Mouse (Mus musculus) retina, postnatal 7 days (tissue): Measurements from ENCODE around the gene Shisa3.

ENCODE experiments used
- DNase-seq: peaks from one replicate; pipeline ENCODE4 v3.0.0-alpha.2; 2012; ENCODE audit warnings: low read depth, low spot score

The Shisa3 gene

GRCm38 (mm10) chr5:67633138-67633782 is 25.6 kb downstream of the Shisa3 start:
- no peak for DNase-seq

- DNase-seq: no peak
Measured at GRCm38 (mm10) chr5:67633831-67634268, 26.2 kb downstream of the Shisa3 start.

- DNase-seq: no peak
Measured at GRCm38 (mm10) chr5:67634339-67634738, 26.7 kb downstream of the Shisa3 start.

GRCm38 (mm10) chr5:67640596-67641312 is 33.1 kb downstream of the Shisa3 start:
- DNase-seq: no peak

- no peak for DNase-seq
Measured at GRCm38 (mm10) chr5:67641406-67642120, 33.9 kb downstream of the Shisa3 start.

- DNase-seq: no peak
Measured at GRCm38 (mm10) chr5:67643537-67644255, 36.0 kb downstream of the Shisa3 start.

- no peak for DNase-seq
Measured at GRCm38 (mm10) chr5:67646756-67647529, 39.3 kb downstream of the Shisa3 start.

GRCm38 (mm10) chr5:67647568-67647967 is 39.9 kb downstream of the Shisa3 start:
- DNase-seq: no peak

- DNase-seq: no peak
Measured at GRCm38 (mm10) chr5:67649156-67649555, 41.5 kb downstream of the Shisa3 start.

- no peak for DNase-seq
Measured at GRCm38 (mm10) chr5:67650021-67650420, 42.3 kb downstream of the Shisa3 start.

- no peak for DNase-seq
Measured at GRCm38 (mm10) chr5:67652468-67652867, 44.8 kb downstream of the Shisa3 start.

- DNase-seq: no peak
Measured at GRCm38 (mm10) chr5:67653543-67653942, 45.9 kb downstream of the Shisa3 start.

GRCm38 (mm10) chr5:67654572-67654971 is 46.9 kb downstream of the Shisa3 start:
- DNase-seq: no peak

- no peak for DNase-seq
Measured at GRCm38 (mm10) chr5:67655696-67656519, 48.2 kb downstream of the Shisa3 start.

GRCm38 (mm10) chr5:67656821-67657259 is 49.2 kb downstream of the Shisa3 start:
- DNase-seq: no peak

- no peak for DNase-seq
Measured at GRCm38 (mm10) chr5:67659864-67660263, 52.2 kb downstream of the Shisa3 start.

GRCm38 (mm10) chr5:67662715-67663114 is 55.0 kb downstream of the Shisa3 start:
- DNase-seq: no peak

GRCm38 (mm10) chr5:67669436-67669896 is 61.8 kb downstream of the Shisa3 start:
- no peak for DNase-seq

- DNase-seq: no peak
Measured at GRCm38 (mm10) chr5:67670158-67670557, 62.5 kb downstream of the Shisa3 start.

GRCm38 (mm10) chr5:67673008-67673407 is 65.3 kb downstream of the Shisa3 start:
- DNase-seq: no peak
